Mouse (Mus musculus): Measurements from ENCODE around the gene Fam174a. TPM values are rescaled to one million over a fixed set of nuclear protein-coding genes. Genes with fewer than 3 reads are reported as not detected.

Gene Fam174a
- total RNA-seq (2012; rRNA removed) (17.3 and 19.0 TPM in 2 replicates), polyA plus RNA-seq (2012; ENCODE audit: insufficient read depth in 1 of 2, insufficient read length in 2 of 2, low read depth in 1 of 2, low replicate concordance in 2 of 2, missing spikeins in 1 of 2) (10 to 100 TPM in 1 of 2 experiments, not detected in 1; 16.7 TPM)

- Histone ChIP-seq H3K79me2 (ENCODE audit: control insufficient read depth, insufficient read depth, low read length, poor library complexity) (peaks cover 14% of the 10 kb centered on the region), H3K4me3 (ENCODE audit: control insufficient read depth in 1 of 2, insufficient read depth in 1 of 2, low read depth in 2 of 2, low read length in 2 of 2) (peak within 1 kb of the TSS; percentile 66 to 94), H3K27ac (ENCODE audit: control insufficient read depth, low read depth, low read length) (peak within 1 kb of the TSS; percentile 52; the same call in 1 of the 2 replicates), H3K9me3 (replicated peaks; ENCODE audit: insufficient read depth, low read length) (no peaks in the 10 kb centered on the region), H3K9ac (ENCODE audit: control insufficient read depth, low read depth, low read length, poor library complexity, severe bottlenecking) (peak within 1 kb of the TSS; percentile 96), H3K27me3 (ENCODE audit: control insufficient read depth in 1 of 2, insufficient read depth in 2 of 2, low read length in 2 of 2) (no peaks in the 10 kb centered on the region), H3K36me3 (ENCODE audit: control insufficient read depth in 1 of 2, insufficient read depth in 2 of 2, low read length in 2 of 2) (peaks cover 0 to 14% of the 10 kb centered on the region in 2 experiments; a peak in 2 of 4 replicates), H3K4me1 (ENCODE audit: control insufficient read depth in 1 of 2, insufficient read depth in 2 of 2, low read length in 2 of 2) (peaks cover 8 to 9% of the 10 kb centered on the region in 2 experiments)
- DNase-seq (ENCODE audit: low read depth, low spot score), result peak; percentile 97
- TF ChIP-seq MXI1 (IDR thresholded peaks at IDR 0.05; ENCODE audit: low read depth, low read length), result peak; percentile 89
- peak; percentile 10; the same call in 1 of the 2 replicates for TF ChIP-seq SMC3 (IDR thresholded peaks at IDR 0.05; ENCODE audit: low read depth, low read length)
- peak; percentile 96 for TF ChIP-seq SIN3A (IDR thresholded peaks at IDR 0.05; ENCODE audit: low read length)
- no peak for TF ChIP-seq EP300 (IDR thresholded peaks at IDR 0.05; ENCODE audit: low read depth in 1 of 2, low read length in 2 of 2)
- TF ChIP-seq MAZ (IDR thresholded peaks at IDR 0.05; ENCODE audit: low read depth, low read length), result no peak; the same call in 1 of the 2 replicates
- no peak for TF ChIP-seq JUND (IDR thresholded peaks at IDR 0.05; ENCODE audit: low read depth, low read length)
- no peak for TF ChIP-seq MYB (IDR thresholded peaks at IDR 0.05; ENCODE audit: low read depth, low read length)
- peak; percentile 17; the same call in 1 of the 2 replicates for TF ChIP-seq MAX (IDR thresholded peaks at IDR 0.05; ENCODE audit: low read length)
- TF ChIP-seq POLR2AphosphoS5 (IDR thresholded peaks at IDR 0.05; ENCODE audit: borderline replicate concordance, low read depth, low read length), result no peak
- TF ChIP-seq MYC (IDR thresholded peaks at IDR 0.05; ENCODE audit: low read depth, low read length), result peak; percentile 62; the same call in 1 of the 2 replicates
- peak; percentile 89 for TF ChIP-seq NRF1 (IDR thresholded peaks at IDR 0.05; ENCODE audit: insufficient read depth, low read depth, low read length, poor library complexity, severe bottlenecking)
- no peak for TF ChIP-seq CHD1 (IDR thresholded peaks at IDR 0.05; ENCODE audit: low read depth, low read length)
- TF ChIP-seq ELF1 (IDR thresholded peaks at IDR 0.05; ENCODE audit: low read depth, low read length), result peak; percentile 82
- TF ChIP-seq RAD21 (IDR thresholded peaks at IDR 0.05; ENCODE audit: low read depth, low read length), result no peak; the same call in 1 of the 2 replicates
- no peak for TF ChIP-seq ZKSCAN1 (IDR thresholded peaks at IDR 0.05; ENCODE audit: low read depth, low read length)
- peak; percentile 89 for TF ChIP-seq TBP (IDR thresholded peaks at IDR 0.05; ENCODE audit: low read depth, low read length)
- TF ChIP-seq E2F4 (IDR thresholded peaks at IDR 0.05; ENCODE audit: borderline replicate concordance, low read depth, low read length), result no peak
- TF ChIP-seq ETS1 (IDR thresholded peaks at IDR 0.05; ENCODE audit: low read depth, low read length), result peak; percentile 35
- TF ChIP-seq KAT2A (conservative IDR thresholded peaks at IDR 0.05; ENCODE audit: low read depth, low read length), result peak; percentile 34
- no peak for TF ChIP-seq GABPA (IDR thresholded peaks at IDR 0.05; ENCODE audit: low read depth, low read length)
- TF ChIP-seq POLR2A (IDR thresholded peaks at IDR 0.05; ENCODE audit: control insufficient read depth in 1 of 2, insufficient read depth in 1 of 2, low read depth in 1 of 2, low read length in 2 of 2, poor library complexity in 1 of 2), result peak; percentile 88 to 92
- no peak for TF ChIP-seq MEF2A (IDR thresholded peaks at IDR 0.05; ENCODE audit: extremely low read depth, insufficient replicate concordance, low read depth, low read length, poor library complexity, severe bottlenecking)
- no peak for TF ChIP-seq ZNF384 (IDR thresholded peaks at IDR 0.05; ENCODE audit: low read depth, low read length)
- TF ChIP-seq BHLHE40 (IDR thresholded peaks at IDR 0.05; ENCODE audit: borderline replicate concordance, low read depth, low read length), result no peak
- TF ChIP-seq ZC3H11A (IDR thresholded peaks at IDR 0.05; ENCODE audit: low read depth, low read length), result no peak
- TF ChIP-seq MAFK (IDR thresholded peaks at IDR 0.05; ENCODE audit: borderline replicate concordance, low read depth, low read length), result no peak
- no peak for TF ChIP-seq GATA1 (IDR thresholded peaks at IDR 0.05; ENCODE audit: low read depth, low read length)
- TF ChIP-seq USF2 (IDR thresholded peaks at IDR 0.05; ENCODE audit: borderline replicate concordance in 1 of 2, insufficient read depth in 1 of 2, low read depth in 1 of 2, low read length in 2 of 2), result no peak
- TF ChIP-seq NELFE (IDR thresholded peaks at IDR 0.05; ENCODE audit: low read depth, low read length), result peak; percentile 94; the same call in 1 of the 2 replicates
- no peak for TF ChIP-seq TAL1 (IDR thresholded peaks at IDR 0.05; ENCODE audit: low read length)
- TF ChIP-seq ZMIZ1 (IDR thresholded peaks at IDR 0.05; ENCODE audit: low read depth, low read length), result peak; percentile 77; the same call in 1 of the 2 replicates
- no peak for TF ChIP-seq USF1 (IDR thresholded peaks at IDR 0.05; ENCODE audit: low read depth, low read length)
- peak; percentile 52 for TF ChIP-seq TCF12 (IDR thresholded peaks at IDR 0.05; ENCODE audit: low read depth, low read length)
- TF ChIP-seq HCFC1 (IDR thresholded peaks at IDR 0.05; ENCODE audit: low read depth, low read length), result peak; percentile 87
Measured at GRCm38 (mm10) chr1:95313393-95314228, at the start of gene Fam174a. Gene Fam174a (plus strand): TSS chr1:95313623.

All from MEL (cell line).